Mouse (Mus musculus) monocyte, adult 5-6 weeks (primary cell): ENCODE results near the gene Gm2381. TPM values are rescaled to one million over a fixed set of nuclear protein-coding genes. Genes with fewer than 3 reads are reported as not detected.
"Not testable (repeated sequence)": the region's sequence is repeated elsewhere in the genome, so short reads cannot be mapped to it uniquely, and the experiment has no call there.

ENCODE experiments used
- ATAC-seq: fragments of 153-309, 156-312 bp; replicated peaks from 2 replicates; pipeline ENCODE4 v1.8.0; 2017; ENCODE audit warnings: mild to moderate bottlenecking; ENCODE audit not compliant: low TSS enrichment, insufficient number of reproducible peaks, severe bottlenecking, poor library complexity, low FRiP score
- total RNA-seq: library from RNA; stranded (forward); fragments of 200-1000, 200-491, 200-594 nt; gene quantifications from 3 replicates; pipeline ENCODE4 v1.2.3, GENCODE M21; 2017

Gene Gm2381
- total RNA-seq, result not detected in 3 replicates

DNA sequence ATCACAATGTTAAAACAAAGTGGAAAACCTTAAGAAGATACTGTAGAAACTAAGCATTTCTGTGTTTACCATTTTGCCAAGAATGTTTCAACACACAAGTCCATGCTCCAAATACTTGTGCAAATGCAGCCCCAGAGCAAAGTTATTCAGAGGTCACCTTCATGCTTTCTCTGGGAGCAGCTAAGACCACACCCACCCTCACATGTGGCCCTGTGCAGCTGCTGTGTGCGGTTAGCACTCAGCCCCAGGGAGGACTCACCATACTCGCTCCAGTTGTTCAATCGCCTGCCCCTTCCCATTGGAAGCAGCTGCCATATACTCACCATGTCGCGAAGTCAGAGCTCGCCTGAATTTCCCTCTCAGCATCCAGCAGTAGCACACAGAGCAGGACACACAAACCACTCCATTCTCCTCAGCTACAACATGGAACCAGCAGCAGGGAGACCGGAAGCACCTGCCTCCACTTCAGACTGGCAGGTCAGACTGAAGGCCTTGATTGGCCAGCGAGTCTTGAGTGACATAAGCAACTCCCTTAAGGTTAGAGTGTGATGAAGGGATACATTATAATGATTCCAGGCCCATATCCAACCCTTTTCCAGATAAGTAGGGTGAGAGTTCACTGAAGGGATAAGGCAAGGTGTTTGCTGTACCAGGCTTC is at the start of gene Gm2381:
TSS of gene Gm2381 (minus strand) at position 434 of the 658 bp plus-strand sequence.
- ATAC-seq, result not testable (repeated sequence)

GRCm38 (mm10) chr7:42898067-42898466 is 31.0 kb upstream of the Gm2381 start:
- ATAC-seq, result not testable (repeated sequence)

GRCm38 (mm10) chr7:42878090-42878489 is 11.1 kb upstream of the Gm2381 start:
- ATAC-seq, result no peak

DNA sequence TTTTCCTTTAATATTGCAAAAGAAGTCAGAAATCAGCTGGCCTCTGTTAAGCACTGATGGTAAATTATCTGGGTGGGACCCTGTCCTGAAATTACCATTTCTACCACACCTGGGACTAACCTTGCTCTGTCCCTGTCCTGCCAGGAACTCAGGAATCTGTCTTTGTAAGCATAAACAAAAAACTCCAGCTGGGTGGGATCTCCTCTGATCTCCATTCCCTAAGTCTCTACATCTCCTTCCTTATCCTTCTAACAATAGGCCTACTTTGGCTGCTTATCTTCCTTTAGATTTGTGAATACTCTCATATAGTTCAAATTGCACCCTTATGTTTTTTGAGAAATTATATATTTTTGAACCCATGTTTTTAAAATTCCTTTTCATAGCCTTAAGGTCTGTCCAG is 28.7 kb downstream of the Gm2381 start:
- ATAC-seq, result not testable (repeated sequence)

DNA sequence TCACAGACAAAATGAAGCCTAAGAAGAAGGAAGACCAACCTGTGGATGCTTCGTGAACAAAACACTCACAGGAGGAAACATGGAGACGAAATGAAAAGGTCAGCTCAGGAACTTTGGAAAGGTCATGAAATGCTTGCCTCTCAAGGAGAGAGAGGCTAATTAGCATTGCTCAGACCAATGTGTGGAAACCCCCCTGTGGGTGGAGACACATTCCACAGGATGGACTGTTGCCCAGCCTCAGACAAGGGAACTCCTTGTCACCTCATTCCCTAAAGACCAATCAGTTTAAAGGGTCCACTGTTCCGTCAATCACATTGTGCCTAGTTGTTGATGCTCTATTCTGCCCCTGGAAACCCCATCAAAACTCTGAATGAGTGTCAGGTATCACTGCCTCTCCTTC is 34.8 kb downstream of the Gm2381 start:
- ATAC-seq, result no peak

DNA sequence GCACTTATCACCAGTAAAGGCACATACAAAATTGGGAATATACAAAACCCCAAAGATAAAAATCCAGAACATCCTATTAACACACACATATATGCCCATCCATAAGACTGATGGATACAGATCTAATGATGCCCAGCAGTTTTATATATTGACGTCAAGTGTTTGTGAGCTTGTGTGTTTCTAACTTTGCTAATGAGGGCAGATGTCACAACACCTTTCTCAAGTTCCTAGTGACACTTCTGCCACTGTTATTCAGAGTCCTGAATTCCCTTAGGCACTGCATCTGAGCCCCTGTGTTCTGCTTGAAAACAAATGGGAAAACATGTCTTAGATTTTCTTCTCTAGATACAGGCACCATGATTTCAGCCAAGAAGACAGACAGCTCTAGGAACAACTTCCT is 73.6 kb downstream of the Gm2381 start, which contains the start of gene Vmn2r62:
TSS of gene Vmn2r62 (minus strand) at position 101 of the 400 bp plus-strand sequence.
- not testable (repeated sequence) for ATAC-seq

Other genes with a start within 250 kb of the Gm2381 start
- 0.19 TPM in 1 of 3 replicates, not detected in the others for gene Zfp976, start 224.6 kb downstream of the Gm2381 start, total RNA-seq
- 0.96 to 3.6 TPM in 2 of 3 replicates, not detected in the other for gene Zfp975, start 174.5 kb downstream of the Gm2381 start, total RNA-seq
- not detected in 3 replicates for gene Gm17067, start 140.2 kb downstream of the Gm2381 start, total RNA-seq
- not detected in 3 replicates for gene Vmn2r62, start 73.7 kb downstream of the Gm2381 start, total RNA-seq
- gene Vmn2r63, start 66.6 kb upstream of the Gm2381 start, total RNA-seq, result not detected in 3 replicates
- not detected in 3 replicates for gene Gm9268, start 151.5 kb upstream of the Gm2381 start, total RNA-seq
- not detected in 3 replicates for gene Zfp936, start 247.0 kb upstream of the Gm2381 start, total RNA-seq